Mouse (Mus musculus) large intestine, adult 2 months (tissue): Measurements from ENCODE around the gene Foxb1. TPM values are rescaled to one million over a fixed set of nuclear protein-coding genes. Genes with fewer than 3 reads are reported as not detected.

Source experiments
- DNase-seq: peaks from one replicate; pipeline ENCODE4 v3.0.0-alpha.2; 2012; ENCODE audit warnings: low read depth, low spot score
- WGBS: fragments of 180-500 bp; shearing (Covaris S2); methylation state at CpG from one replicate; pipeline ENCODE4 v1.1.7; 2018; 5-methylcytosine and 5-hydroxymethylcytosine counted together
- polyA plus RNA-seq: library from polyadenylated mRNA; depleted of rRNA; stranded (reverse); fragments of >200 nt; gene quantifications from 2 replicates; pipeline ENCODE4 v1.2.3, GENCODE M21; 2012; rRNA removed

Foxb1 gene
- polyA plus RNA-seq = not detected in 2 replicates

GRCm38 (mm10) chr9:69760371-69761301, at the start of gene Foxb1:
TSS of gene Foxb1 (minus strand) at chr9:69760940.
- WGBS = 3% methylated on average over 60 of the region's 60 CpGs
- DNase-seq = no peak

- no peak for DNase-seq
- 66% methylated on average over 7 of the region's 7 CpGs for WGBS
These were observed 29.8 kb upstream of the Foxb1 start for GRCm38 (mm10) chr9:69790562-69790961.

- WGBS = 81% methylated on average over 2 of the region's 2 CpGs
These were observed 19.3 kb upstream of the Foxb1 start for GRCm38 (mm10) chr9:69779996-69780395.

GRCm38 (mm10) chr9:69769949-69770585, 9.3 kb upstream of the Foxb1 start:
- DNase-seq = no peak

More at GRCm38 (mm10) chr9:69779996-69780395, 19.3 kb upstream of the Foxb1 start:
- no peak for DNase-seq

GRCm38 (mm10) chr9:69769091-69769948, 8.6 kb upstream of the Foxb1 start:
- no peak for DNase-seq
- 5% methylated on average over 36 of the region's 36 CpGs for WGBS

More at GRCm38 (mm10) chr9:69769949-69770585, 9.3 kb upstream of the Foxb1 start:
- 6% methylated on average over 21 of the region's 21 CpGs for WGBS

- DNase-seq = no peak
- WGBS = 8% methylated on average over 28 of the region's 28 CpGs
These were observed 7.6 kb upstream of the Foxb1 start for GRCm38 (mm10) chr9:69768136-69768875.

- no peak for DNase-seq
- 4% methylated on average over 12 of the region's 12 CpGs for WGBS
These were observed 6.7 kb upstream of the Foxb1 start for GRCm38 (mm10) chr9:69767421-69767820.

GRCm38 (mm10) chr9:69766936-69767335, 6.2 kb upstream of the Foxb1 start:
- no peak for DNase-seq
- 3% methylated on average over 4 of the region's 4 CpGs for WGBS

GRCm38 (mm10) chr9:69766301-69766700, 5.6 kb upstream of the Foxb1 start:
- 4% methylated on average over 8 of the region's 8 CpGs for WGBS
- DNase-seq = no peak

- WGBS = 4% methylated on average over 8 of the region's 8 CpGs
These were observed 4.8 kb upstream of the Foxb1 start for GRCm38 (mm10) chr9:69765483-69766050.

GRCm38 (mm10) chr9:69764586-69765482, 4.1 kb upstream of the Foxb1 start:
- no peak for DNase-seq
- 4% methylated on average over 42 of the region's 42 CpGs for WGBS

More at GRCm38 (mm10) chr9:69765483-69766050, 4.8 kb upstream of the Foxb1 start:
- DNase-seq = no peak

GRCm38 (mm10) chr9:69763681-69764585, 3.2 kb upstream of the Foxb1 start:
- WGBS = 4% methylated on average over 25 of the region's 25 CpGs
- no peak for DNase-seq

- no peak for DNase-seq
- WGBS = 4% methylated on average over 14 of the region's 14 CpGs
These were observed 2.0 kb upstream of the Foxb1 start for GRCm38 (mm10) chr9:69762703-69763102.

GRCm38 (mm10) chr9:69762221-69762620, 1.5 kb upstream of the Foxb1 start:
- DNase-seq = no peak
- 7% methylated on average over 12 of the region's 12 CpGs for WGBS

GRCm38 (mm10) chr9:69761569-69761968, 829 bp upstream of the Foxb1 start:
- 5% methylated on average over 10 of the region's 10 CpGs for WGBS
- DNase-seq = no peak

GRCm38 (mm10) chr9:69759721-69760221, 969 bp downstream of the Foxb1 start:
- DNase-seq = no peak
- WGBS = 2% methylated on average over 44 of the region's 44 CpGs
